15 mouse cellular contexts compared by ENCODE assay signal in genomic region chr4:136261912-136262311, GRCm38 (mm10). TPM values are rescaled to one million over a fixed set of nuclear protein-coding genes. Genes with fewer than 3 reads are reported as not detected.
DNase-seq lines count a peak whose midpoint lies in the region; ATAC-seq and TF ChIP-seq lines count a peak whose summit lies in the region.
"Had no signal": no experiment of that assay in that cellular context is flagged by ENCODE, and none has a peak within 500 bp of the region (broad histone marks: within the 10 kb centered on the region; RNA-seq: fewer than 3 reads in every experiment).

No protein-coding gene starts in this region.

- no peak overlapping the region for H3K9ac ChIP-seq in lung, embryonic 16.5 days (ENCODE audit: low read length)
- H3K9ac ChIP-seq: embryonic facial prominence, embryonic 13.5 days; hindbrain, embryonic 14.5 days had no signal

- peaks cover 6% of the 10 kb centered on the region; the same call in 1 of the 2 replicates for H3K4me1 ChIP-seq in lung, embryonic 16.5 days (replicated peaks; ENCODE audit: control insufficient read depth, insufficient read depth, low read length)
- 0 out of 2 replicates have a peak, but pooled peaks cover 2% of the 10 kb centered on the region for H3K4me1 ChIP-seq in small intestine, adult 2 months (ENCODE audit: control insufficient read depth, insufficient read depth, insufficient read length, low read length)

- H3K4me3 ChIP-seq in lung, embryonic 16.5 days (ENCODE audit: low read length) = no peak overlapping the region
- no peak overlapping the region for H3K4me3 ChIP-seq in small intestine, adult 2 months (ENCODE audit: low read depth, low read length)
- H3K4me3 ChIP-seq: embryonic facial prominence, embryonic 13.5 days; megakaryocyte, embryonic 14.5 days had no signal

- peak; percentile 32; the same call in 1 of the 2 replicates for ATAC-seq in lung, embryonic 16.5 days (ENCODE audit: low read depth)
- ATAC-seq: forebrain, embryonic 14.5 days had no signal

- no peaks in the 10 kb centered on the region for H3K27me3 ChIP-seq in lung, embryonic 16.5 days (ENCODE audit: control insufficient read depth, insufficient read depth, low read depth, low read length)
- H3K27me3 ChIP-seq in small intestine, adult 2 months (ENCODE audit: control insufficient read depth, insufficient read depth, low read length) = no peaks in the 10 kb centered on the region

- H3K4me2 ChIP-seq in lung, embryonic 16.5 days (ENCODE audit: low read depth, low read length) = no peak overlapping the region
- H3K4me2 ChIP-seq: embryonic facial prominence, embryonic 13.5 days; hindbrain, embryonic 14.5 days had no signal

- TF ChIP-seq CTCF in small intestine, adult 2 months (IDR thresholded peaks at IDR 0.05; ENCODE audit: extremely low read depth, insufficient read length, insufficient replicate concordance, low read depth, low read length) = no peak

- WGBS in lung, embryonic 16.5 days = 50% methylated on average over 10 of the region's 10 CpGs
- WGBS in small intestine, adult 2 months = 73% methylated on average over 10 of the region's 10 CpGs

- H3K9me3 ChIP-seq in lung, embryonic 16.5 days (ENCODE audit: control insufficient read depth, low read length) = no peaks in the 10 kb centered on the region
- H3K9me3 ChIP-seq: embryonic facial prominence, embryonic 13.5 days had no signal

- peak; percentile 69 for DNase-seq in gastrocnemius, adult 18-20 months (ENCODE audit: low spot score)
- no peak for DNase-seq in gastrocnemius, postnatal 36 days
- no peak for DNase-seq in lung, postnatal 25 days (ENCODE audit: low spot score)
- peak; percentile 79 for DNase-seq in kidney, adult 9 months
- no peak for DNase-seq in yolk sac, embryonic 10.5 days (ENCODE audit: low spot score)
- DNase-seq in urinary bladder, postnatal 4 days (ENCODE audit: low spot score in 2 of 2) = no peak
- DNase-seq: adrenal gland, postnatal 14 days; cerebellum, postnatal 36 days; right cerebral cortex, postnatal 25 days had no signal

- TF ChIP-seq POLR2A in small intestine, adult 2 months (IDR thresholded peaks at IDR 0.05; ENCODE audit: low read depth, low read length) = no peak

- H3K36me3 ChIP-seq in lung, embryonic 16.5 days (ENCODE audit: control insufficient read depth, insufficient read depth, low read length) = no peaks in the 10 kb centered on the region
- peaks cover 3% of the 10 kb centered on the region; the same call in 1 of the 2 replicates for H3K36me3 ChIP-seq in small intestine, adult 2 months (ENCODE audit: control insufficient read depth, insufficient read depth, low read length)
- H3K36me3 ChIP-seq: embryonic facial prominence, embryonic 13.5 days had no signal

- peak overlapping the region; percentile 31; the same call in 1 of the 2 replicates for H3K27ac ChIP-seq in lung, embryonic 16.5 days (ENCODE audit: low read length)
- peak overlapping the region; percentile 15; the same call in 1 of the 2 replicates for H3K27ac ChIP-seq in small intestine, adult 2 months (ENCODE audit: insufficient read depth, low read depth, low read length)
- H3K27ac ChIP-seq: embryonic facial prominence, embryonic 13.5 days; hindbrain, embryonic 14.5 days had no signal

- intact Hi-C loops in gastrocnemius, postnatal 36 days (cut with DNase I) = loop anchor here (2.0 kb wide), 1 partner anchor 49 kb away; the partner anchor contains the start of gene Hnrnpr

RNA-seq across cellular contexts. Expression of gene Tcea3, which starts 14.4 kb away (rescaled TPM):
- total RNA-seq in gastrocnemius, adult 18-20 months (2021) = 100 to 1,000 TPM; 379 to 395 TPM
- total RNA-seq in gastrocnemius, postnatal 36 days (2021) = 100 to 1,000 TPM; 272 to 347 TPM
- polyA plus RNA-seq in lung, embryonic 16.5 days (2015; fragmentation: Nextera tagmentation; extraction: Ambion mirVana) = 20.3 and 22.9 TPM in 2 replicates
- polyA plus RNA-seq in small intestine, adult 2 months (2012; rRNA removed) = 7.8 and 14.8 TPM in 2 replicates

RNA-seq across cellular contexts. Expression of gene Zfp46, which starts 22.6 kb away (rescaled TPM):
- total RNA-seq in gastrocnemius, adult 18-20 months (2021) = 10 to 100 TPM; 29.7 to 33.3 TPM
- 10 to 100 TPM; 19.7 to 22.4 TPM for total RNA-seq in gastrocnemius, postnatal 36 days (2021)
- polyA plus RNA-seq in lung, embryonic 16.5 days (2015; fragmentation: Nextera tagmentation; extraction: Ambion mirVana) = 27.6 and 28.1 TPM in 2 replicates
- polyA plus RNA-seq in small intestine, adult 2 months (2012; rRNA removed) = 4.0 and 9.4 TPM in 2 replicates

RNA-seq across cellular contexts. Expression of gene Hnrnpr, which starts 48.8 kb away (rescaled TPM):
- total RNA-seq in gastrocnemius, adult 18-20 months (2021) = 10 to 100 TPM; 21.4 to 27.4 TPM
- 10 to 100 TPM; 16.4 to 21.1 TPM for total RNA-seq in gastrocnemius, postnatal 36 days (2021)
- 146 and 158 TPM in 2 replicates for polyA plus RNA-seq in lung, embryonic 16.5 days (2015; fragmentation: Nextera tagmentation; extraction: Ambion mirVana)
- polyA plus RNA-seq in small intestine, adult 2 months (2012; rRNA removed) = 0.93 and 2.8 TPM in 2 replicates

RNA-seq across cellular contexts. Expression of gene Asap3, which starts 55.7 kb away (rescaled TPM):
- total RNA-seq in gastrocnemius, adult 18-20 months (2021) = 1 to 10 TPM; 1.4 to 1.5 TPM
- total RNA-seq in gastrocnemius, postnatal 36 days (2021) = 1 to 10 TPM; 1.8 to 2.1 TPM
- 8.2 and 9.1 TPM in 2 replicates for polyA plus RNA-seq in lung, embryonic 16.5 days (2015; fragmentation: Nextera tagmentation; extraction: Ambion mirVana)
- 1.3 and 2.0 TPM in 2 replicates for polyA plus RNA-seq in small intestine, adult 2 months (2012; rRNA removed)

Comparison
In these comparisons a context has a peak if more than half of its experiments do, and no peak if none do; other contexts are left out.
1. DNase-seq: peak in gastrocnemius, adult 18-20 months (single experiment) and kidney, adult 9 months (single experiment); none in gastrocnemius, postnatal 36 days (0 of 2), lung, postnatal 25 days (single experiment), yolk sac, embryonic 10.5 days (single experiment) and urinary bladder, postnatal 4 days (0 of 2).